Mouse (Mus musculus): Measurements from ENCODE around the gene Stoml2.
"Not testable (repeated sequence)": the region's sequence is repeated elsewhere in the genome, so short reads cannot be mapped to it uniquely, and the experiment has no call there.

Gene Stoml2

DNA sequence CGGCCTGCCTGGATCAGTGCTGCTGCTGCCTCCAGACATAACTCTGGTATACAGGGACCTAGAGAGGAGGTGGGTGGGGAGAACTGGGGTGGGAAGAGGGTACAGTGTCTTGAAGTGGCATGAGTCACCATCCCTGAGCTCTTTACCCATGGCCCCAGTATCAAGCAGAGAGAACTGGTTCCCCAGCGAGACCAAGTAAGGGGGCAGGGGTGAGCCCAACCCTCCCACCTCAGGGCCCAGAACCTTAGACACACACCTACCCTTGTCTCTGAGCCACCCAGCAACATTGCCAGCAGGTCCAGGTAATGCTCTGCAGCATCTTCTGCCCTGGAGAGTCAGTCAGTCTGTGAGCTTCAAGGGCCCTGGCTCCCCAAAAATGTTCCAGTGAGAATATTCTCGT lies 26.6 kb downstream of the Stoml2 start:
- DNase-seq (ENCODE audit: low spot score in 2 of 2) = no peak

- no peak for DNase-seq (ENCODE audit: low spot score in 2 of 2)
These were observed 28.6 kb downstream of the Stoml2 start for GRCm38 (mm10) chr4:43002756-43003439.

DNA sequence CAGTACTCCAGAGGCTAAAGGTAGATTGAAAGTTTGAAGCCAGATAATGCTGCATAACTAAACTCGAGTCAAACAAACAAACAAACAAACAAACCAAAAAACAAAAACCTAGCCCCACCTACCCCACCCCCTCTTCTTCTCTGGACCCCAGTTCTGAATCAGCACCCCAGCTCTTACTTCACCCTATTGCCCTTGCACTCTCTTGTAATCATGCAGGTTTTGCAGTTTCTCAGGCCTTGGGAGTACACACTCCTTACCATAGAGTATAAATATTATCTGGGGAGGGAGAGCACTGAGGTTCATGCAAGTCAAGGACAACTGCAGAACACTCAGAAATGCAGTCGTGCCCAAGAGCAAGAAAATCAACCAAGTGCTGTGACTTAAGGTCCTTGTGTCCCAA lies 30.2 kb downstream of the Stoml2 start:
- no peak for DNase-seq (ENCODE audit: low spot score in 2 of 2)

GRCm38 (mm10) chr4:43000141-43000986 lies 31.1 kb downstream of the Stoml2 start, which contains the start of gene Vcp:
Gene Vcp (minus strand): TSS chr4:43000507.
- peak; percentile 97 to 98 for DNase-seq (ENCODE audit: low spot score in 2 of 2)

DNA sequence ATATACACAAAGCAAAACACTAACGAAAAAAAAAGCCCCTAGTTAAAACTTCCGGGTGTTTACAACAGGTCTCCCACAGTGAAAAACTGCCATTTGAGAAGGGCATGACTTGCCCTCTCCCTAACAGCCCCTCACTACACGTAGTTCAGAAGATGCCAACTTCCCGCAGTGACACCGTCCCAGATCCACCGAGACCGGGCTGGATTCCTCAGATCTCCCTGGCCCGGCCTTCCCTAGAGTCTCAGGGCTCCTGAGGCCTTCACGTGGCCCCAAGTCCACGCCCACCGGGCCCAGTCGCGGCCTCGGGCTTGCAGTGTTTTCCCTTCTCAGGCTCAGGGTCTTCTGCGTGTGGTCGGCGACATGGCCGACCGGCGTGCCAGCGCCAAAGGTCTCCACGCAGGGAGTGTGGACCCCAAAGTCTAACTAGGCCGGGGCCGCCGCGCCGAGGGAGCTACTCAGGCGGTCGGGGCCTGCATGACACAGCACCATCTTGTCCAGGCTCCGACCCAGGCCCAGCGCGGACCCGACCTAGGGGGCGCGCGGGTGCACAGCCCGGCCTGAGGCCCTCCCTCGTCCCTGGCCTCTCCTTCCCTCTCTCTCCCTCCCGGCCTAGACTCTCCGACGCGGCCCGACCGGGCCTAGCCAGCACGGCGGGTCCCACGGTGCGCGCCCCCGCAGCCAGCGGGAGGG lies 31.9 kb downstream of the Stoml2 start:
- peak; percentile 37 to 72 for DNase-seq (ENCODE audit: low spot score in 2 of 2)

DNA sequence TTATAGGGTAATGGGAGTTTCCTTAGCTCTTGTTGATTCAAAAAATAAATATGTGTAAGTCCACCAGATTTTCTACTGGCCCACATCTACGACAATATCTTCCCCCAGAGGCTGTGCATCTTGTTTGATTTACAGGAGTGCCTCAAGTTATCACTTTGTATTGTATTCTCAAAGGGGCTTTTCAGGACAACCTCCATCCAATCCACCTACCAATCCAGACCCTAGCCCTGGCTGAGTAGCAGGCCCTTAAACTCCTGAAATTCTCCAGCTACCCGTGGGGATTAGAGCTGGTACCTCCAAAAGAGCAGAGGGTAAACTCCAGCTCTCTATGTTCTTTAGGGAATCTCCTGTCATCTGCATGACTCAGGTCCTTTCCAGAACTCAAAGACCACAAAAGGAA lies 33.5 kb downstream of the Stoml2 start:
- DNase-seq (ENCODE audit: low spot score in 2 of 2) = no peak

GRCm38 (mm10) chr4:42988296-42988695 lies 43.2 kb downstream of the Stoml2 start:
- no peak for DNase-seq (ENCODE audit: low spot score in 2 of 2)

- not testable (repeated sequence) for DNase-seq (ENCODE audit: low spot score in 2 of 2)
These were observed 51.0 kb downstream of the Stoml2 start for GRCm38 (mm10) chr4:42980467-42980866.

GRCm38 (mm10) chr4:42978062-42978461 lies 53.4 kb downstream of the Stoml2 start:
- DNase-seq (ENCODE audit: low spot score in 2 of 2) = no peak

Data from cerebellum, postnatal 4 days (tissue).